Comparison of ENCODE assay signal across 8 mouse cellular contexts in genomic region chr5:135187349-135188213, GRCm38 (mm10). TPM values are rescaled to one million over a fixed set of nuclear protein-coding genes. Genes with fewer than 3 reads are reported as not detected.
A peak's percentile ranks its signal among the peaks of the same experiment; 100 is the strongest.
DNase-seq lines count a peak whose midpoint lies in the region; ATAC-seq lines count a peak whose summit lies in the region.

No protein-coding gene starts in this region.

- H3K9ac ChIP-seq in hindbrain, embryonic 16.5 days (ENCODE audit: low read depth, low read length), result peak overlapping the region; percentile 97
- peak overlapping the region; percentile 97 for H3K9ac ChIP-seq in liver, embryonic 15.5 days
- H3K9ac ChIP-seq in neural tube, embryonic 13.5 days, result peak overlapping the region; percentile 95

- peak overlapping the region; percentile 96 for H3K27ac ChIP-seq in hindbrain, embryonic 16.5 days (ENCODE audit: low read depth, low read length)
- H3K27ac ChIP-seq in liver, embryonic 15.5 days (replicated peaks), result peak overlapping the region; percentile 94
- H3K27ac ChIP-seq in neural tube, embryonic 13.5 days (replicated peaks), result peak overlapping the region; percentile 98

- no peaks in the 10 kb centered on the region for H3K9me3 ChIP-seq in hindbrain, embryonic 16.5 days (ENCODE audit: control insufficient read depth, low read length)
- H3K9me3 ChIP-seq in liver, embryonic 15.5 days (replicated peaks), result no peaks in the 10 kb centered on the region
- H3K9me3 ChIP-seq in neural tube, embryonic 13.5 days, result 0 out of 2 replicates have a peak, but pooled peaks cover 4% of the 10 kb centered on the region

- H3K4me3 ChIP-seq in hindbrain, embryonic 16.5 days (ENCODE audit: low read length), result peak overlapping the region; percentile 99
- H3K4me3 ChIP-seq in liver, embryonic 15.5 days (replicated peaks), result peak overlapping the region; percentile 98
- H3K4me3 ChIP-seq in neural tube, embryonic 13.5 days, result peak overlapping the region; percentile 99

- peak; percentile 32 for DNase-seq in right cerebral cortex, adult 18-20 months
- no peak for DNase-seq in right cerebral cortex, postnatal 36 days (ENCODE audit: low spot score in 2 of 2)
- peak; percentile 43 to 69 for DNase-seq in cerebellum, adult 18-20 months
- DNase-seq in gastrocnemius, adult 8-10 months (ENCODE audit: low spot score in 2 of 2), result peak; percentile 16 to 24
- no peak for DNase-seq in c-Kit-positive CD71-positive TER-119-positive erythroid progenitor cells, embryonic 14.5 days (ENCODE audit: low spot score)

- peak overlapping the region; percentile 92 for H3K4me2 ChIP-seq in hindbrain, embryonic 16.5 days (ENCODE audit: low read length)
- H3K4me2 ChIP-seq in liver, embryonic 15.5 days, result peak overlapping the region; percentile 81
- H3K4me2 ChIP-seq in neural tube, embryonic 13.5 days, result peak overlapping the region; percentile 92

- H3K4me1 ChIP-seq in hindbrain, embryonic 16.5 days (ENCODE audit: control insufficient read depth, insufficient read depth, low read depth, low read length), result peaks cover 22% of the 10 kb centered on the region
- peaks cover 58% of the 10 kb centered on the region for H3K4me1 ChIP-seq in liver, embryonic 15.5 days (replicated peaks)
- H3K4me1 ChIP-seq in neural tube, embryonic 13.5 days (replicated peaks), result peaks cover 50% of the 10 kb centered on the region

- under 1% methylated on average over 67 of the region's 102 CpGs for WGBS in hindbrain, embryonic 16.5 days
- under 1% methylated on average over 102 of the region's 102 CpGs for whole genome bisulfite sequencing in liver, embryonic 15.5 days (ENCODE audit: insufficient replicate concordance)
- under 1% methylated on average over 87 of the region's 102 CpGs for WGBS in neural tube, embryonic 13.5 days

- ATAC-seq in hindbrain, embryonic 16.5 days, result peak; percentile 57
- ATAC-seq in liver, embryonic 15.5 days (ENCODE audit: insufficient read depth), result peak; percentile 75
- ATAC-seq in neural tube, embryonic 13.5 days (ENCODE audit: low read depth), result peak; percentile 62

- no peaks in the 10 kb centered on the region for H3K36me3 ChIP-seq in hindbrain, embryonic 16.5 days (ENCODE audit: control insufficient read depth, insufficient read depth, low read length)
- peaks cover 38% of the 10 kb centered on the region for H3K36me3 ChIP-seq in liver, embryonic 15.5 days (replicated peaks)
- peaks cover 19% of the 10 kb centered on the region for H3K36me3 ChIP-seq in neural tube, embryonic 13.5 days

- no peaks in the 10 kb centered on the region for H3K27me3 ChIP-seq in hindbrain, embryonic 16.5 days (replicated peaks; ENCODE audit: control insufficient read depth, insufficient read depth, low read length)
- no peaks in the 10 kb centered on the region for H3K27me3 ChIP-seq in liver, embryonic 15.5 days
- no peaks in the 10 kb centered on the region for H3K27me3 ChIP-seq in neural tube, embryonic 13.5 days

RNA-seq across cellular contexts. Expression of gene Baz1b, which starts 0.5 kb away (rescaled TPM):
- 10 to 100 TPM; 34.2 to 36.5 (median 35.3) TPM for total RNA-seq in gastrocnemius, adult 8-10 months (2022)
- 20.5 and 21.6 TPM in 2 replicates for polyA plus RNA-seq in hindbrain, embryonic 16.5 days (2015; fragmentation: Nextera tagmentation; extraction: Ambion mirVana)
- polyA plus RNA-seq in liver, embryonic 15.5 days (2015; fragmentation: Nextera tagmentation; extraction: Ambion mirVana), result 18.2 and 20.1 TPM in 2 replicates
- 32.0 and 35.9 TPM in 2 replicates for polyA plus RNA-seq in neural tube, embryonic 13.5 days (2015; fragmentation: Nextera tagmentation; extraction: Ambion mirVana)

RNA-seq across cellular contexts. Expression of gene Bcl7b, which starts 19.5 kb away (rescaled TPM):
- total RNA-seq in gastrocnemius, adult 8-10 months (2022), result 10 to 100 TPM; 25.2 to 34.5 (median 28.4) TPM
- polyA plus RNA-seq in hindbrain, embryonic 16.5 days (2015; fragmentation: Nextera tagmentation; extraction: Ambion mirVana), result 35.9 and 37.9 TPM in 2 replicates
- polyA plus RNA-seq in liver, embryonic 15.5 days (2015; fragmentation: Nextera tagmentation; extraction: Ambion mirVana), result 26.2 and 27.7 TPM in 2 replicates
- 49.2 and 50.0 TPM in 2 replicates for polyA plus RNA-seq in neural tube, embryonic 13.5 days (2015; fragmentation: Nextera tagmentation; extraction: Ambion mirVana)

RNA-seq across cellular contexts. Expression of gene Tbl2, which starts 38.1 kb away (rescaled TPM):
- 10 to 100 TPM in 1 of 4 experiments, 1 to 10 TPM in 3; 8.5 to 12.2 (median 8.9) TPM for total RNA-seq in gastrocnemius, adult 8-10 months (2022)
- polyA plus RNA-seq in hindbrain, embryonic 16.5 days (2015; fragmentation: Nextera tagmentation; extraction: Ambion mirVana), result 15.0 and 17.2 TPM in 2 replicates
- 11.7 and 12.2 TPM in 2 replicates for polyA plus RNA-seq in liver, embryonic 15.5 days (2015; fragmentation: Nextera tagmentation; extraction: Ambion mirVana)
- 15.9 and 18.5 TPM in 2 replicates for polyA plus RNA-seq in neural tube, embryonic 13.5 days (2015; fragmentation: Nextera tagmentation; extraction: Ambion mirVana)

Comparison
In these comparisons a context has a peak if more than half of its experiments do, and no peak if none do; other contexts are left out.
1. DNase-seq: peak in right cerebral cortex, adult 18-20 months (single experiment), cerebellum, adult 18-20 months (2 of 2) and gastrocnemius, adult 8-10 months (2 of 2); none in right cerebral cortex, postnatal 36 days (0 of 2) and c-Kit-positive CD71-positive TER-119-positive erythroid progenitor cells, embryonic 14.5 days (single experiment).
2. Peak in every context shown above with its lines, with median percentiles within 50 percentile points of each other: ATAC-seq, H3K27ac ChIP-seq, H3K4me2 ChIP-seq, H3K4me3 ChIP-seq and H3K9ac ChIP-seq.